Mouse (Mus musculus) lung, postnatal 10 days (tissue): ENCODE data around the gene Cdk20.
"Not testable (repeated sequence)": the region's sequence is repeated elsewhere in the genome, so short reads cannot be mapped to it uniquely, and the experiment has no call there.

ENCODE experiments used
- DNase-seq: peaks from one replicate; pipeline ENCODE4 v3.0.0; 2021

Cdk20 gene

GRCm38 (mm10) chr13:64424347-64424746, 7.8 kb upstream of the Cdk20 start:
- no peak for DNase-seq

- DNase-seq: no peak
These were observed 6.8 kb upstream of the Cdk20 start for GRCm38 (mm10) chr13:64425280-64425679.

GRCm38 (mm10) chr13:64429328-64429727, 2.8 kb upstream of the Cdk20 start:
- no peak for DNase-seq

- DNase-seq: no peak
These were observed 5.7 kb downstream of the Cdk20 start for GRCm38 (mm10) chr13:64437801-64438200.

GRCm38 (mm10) chr13:64438863-64439452, 6.8 kb downstream of the Cdk20 start:
- peak; percentile 88 for DNase-seq

- DNase-seq: no peak
These were observed 7.4 kb downstream of the Cdk20 start for GRCm38 (mm10) chr13:64439471-64439870.

GRCm38 (mm10) chr13:64440592-64440991, 8.5 kb downstream of the Cdk20 start:
- no peak for DNase-seq

- DNase-seq: peak; percentile 65
These were observed 11.3 kb downstream of the Cdk20 start for GRCm38 (mm10) chr13:64443263-64443894.

GRCm38 (mm10) chr13:64445254-64445920, 13.3 kb downstream of the Cdk20 start:
- DNase-seq: no peak

GRCm38 (mm10) chr13:64447947-64448346, 15.8 kb downstream of the Cdk20 start:
- DNase-seq: peak; percentile 53

GRCm38 (mm10) chr13:64448729-64449128, 16.6 kb downstream of the Cdk20 start:
- DNase-seq: no peak

GRCm38 (mm10) chr13:64450001-64450794, 18.1 kb downstream of the Cdk20 start:
- no peak for DNase-seq

GRCm38 (mm10) chr13:64457225-64457978, 25.3 kb downstream of the Cdk20 start:
- not testable (repeated sequence) for DNase-seq

GRCm38 (mm10) chr13:64458181-64458580, 26.1 kb downstream of the Cdk20 start:
- DNase-seq: no peak

- no peak for DNase-seq
These were observed 30.5 kb downstream of the Cdk20 start for GRCm38 (mm10) chr13:64462581-64462980.

- DNase-seq: peak; percentile 14
These were observed 33.1 kb downstream of the Cdk20 start for GRCm38 (mm10) chr13:64465166-64465565.

GRCm38 (mm10) chr13:64467886-64468285, 35.8 kb downstream of the Cdk20 start:
- peak; percentile 25 for DNase-seq

- DNase-seq: no peak
These were observed 45.9 kb downstream of the Cdk20 start for GRCm38 (mm10) chr13:64477968-64478367.

- no peak for DNase-seq
These were observed 47.8 kb downstream of the Cdk20 start for GRCm38 (mm10) chr13:64479960-64480359.

GRCm38 (mm10) chr13:64489886-64490285, 57.8 kb downstream of the Cdk20 start:
- DNase-seq: peak; percentile 32
